In genomic region chr4:57640222-57640621, GRCm38 (mm10) we compare ENCODE assay signal across 10 mouse cellular contexts.
DNase-seq lines count a peak whose midpoint lies in the region.
"Had no signal": no experiment of that assay in that cellular context is flagged by ENCODE, and none has a peak within 500 bp of the region (broad histone marks: within the 10 kb centered on the region; RNA-seq: fewer than 3 reads in every experiment).

No protein-coding gene starts in this region.

- intact Hi-C loops in left cerebral cortex, postnatal 4 days (cut with DNase I) = no loop called here

- peak; percentile 44 to 64 for DNase-seq in frontal cortex, postnatal 36 days (ENCODE audit: low spot score in 2 of 2)
- no peak for DNase-seq in frontal cortex, postnatal 14 days (ENCODE audit: low spot score in 2 of 2)
- peak; percentile 36 to 39 for DNase-seq in left cerebral cortex, adult 18-20 months (ENCODE audit: low spot score in 2 of 2)
- no peak for DNase-seq in left cerebral cortex, postnatal 4 days
- DNase-seq in 416B (ENCODE audit: low read depth) = peak; percentile 13
- DNase-seq in induced T-regulatory cell, adult 2 months (ENCODE audit: low read depth) = peak; percentile 7
- no peak for DNase-seq in testis, postnatal 10 days (ENCODE audit: low spot score)
- no peak for DNase-seq in cerebellum, postnatal 10 days
- DNase-seq: adrenal gland, postnatal 25 days; gastrocnemius, postnatal 10 days had no signal

Comparison
In these comparisons a context has a peak if more than half of its experiments do, and no peak if none do; other contexts are left out.
1. DNase-seq: peak in frontal cortex, postnatal 36 days (2 of 2), left cerebral cortex, adult 18-20 months (2 of 2), 416B (single experiment) and induced T-regulatory cell, adult 2 months (single experiment); none in frontal cortex, postnatal 14 days (0 of 2), left cerebral cortex, postnatal 4 days (single experiment), testis, postnatal 10 days (single experiment) and cerebellum, postnatal 10 days (0 of 2).